Mouse (Mus musculus): ENCODE measurements around the gene H2afy.
A peak's percentile ranks its signal among the peaks of the same experiment; 100 is the strongest.
"Not testable (repeated sequence)": the region's sequence is repeated elsewhere in the genome, so short reads cannot be mapped to it uniquely, and the experiment has no call there.

H2afy gene

GRCm38 (mm10) chr13:56073186-56073585 lies 63.0 kb downstream of the H2afy start:
- DNase-seq (ENCODE audit: low spot score in 2 of 2) = no peak

DNA sequence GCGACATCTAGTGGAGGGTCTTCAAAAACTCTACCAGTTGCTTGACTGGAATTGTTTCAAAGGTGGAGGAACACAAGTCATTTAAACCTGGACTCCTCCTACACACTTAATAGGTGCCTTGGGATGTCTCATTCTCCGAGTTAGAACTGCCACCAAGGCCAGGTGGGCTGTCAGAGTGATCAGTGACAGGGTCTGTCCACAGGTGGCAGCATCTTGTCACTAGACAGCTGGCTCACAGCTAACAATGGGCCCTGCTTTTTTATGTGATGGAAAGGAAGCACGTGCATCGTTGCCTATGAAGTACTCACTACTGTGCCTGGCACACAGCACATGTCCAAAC lies 63.9 kb downstream of the H2afy start:
- DNase-seq (ENCODE audit: low spot score in 2 of 2) = no peak

DNA sequence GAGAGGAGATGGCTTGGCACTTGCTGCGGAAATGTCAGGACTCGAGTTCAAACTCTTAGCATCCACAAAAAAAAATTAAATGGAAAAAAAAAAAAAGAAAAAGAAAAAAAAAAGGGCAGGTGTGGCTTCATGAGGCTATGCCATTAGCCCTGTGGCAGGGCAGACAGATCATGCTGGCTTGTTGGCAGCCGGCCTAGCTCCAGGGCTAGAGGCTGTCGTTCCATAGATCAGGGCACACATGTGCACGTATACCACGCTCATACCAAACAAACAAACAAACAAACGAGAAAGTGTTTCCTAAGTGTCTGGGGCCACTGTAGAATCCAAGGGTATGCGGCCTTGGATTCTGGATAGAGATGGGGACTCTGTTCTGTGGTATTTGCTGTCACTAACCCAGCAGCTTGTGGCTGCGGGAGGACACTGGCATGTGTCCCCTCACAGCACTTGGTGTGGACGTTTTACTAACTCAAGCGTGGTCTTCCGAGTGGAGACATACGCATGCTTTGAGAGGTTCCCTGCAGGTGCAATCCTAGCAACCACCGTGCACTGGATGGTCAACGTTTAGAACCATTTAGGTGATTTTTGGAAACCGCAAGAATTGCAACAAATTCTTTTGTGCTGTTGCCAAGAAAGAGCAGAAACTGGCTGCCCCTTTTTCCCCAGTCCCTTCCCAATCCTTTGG lies 64.4 kb downstream of the H2afy start:
- DNase-seq (ENCODE audit: low spot score in 2 of 2) = peak in 1 of 2 experiments; percentile 64

GRCm38 (mm10) chr13:56069643-56070042 lies 66.5 kb downstream of the H2afy start:
- DNase-seq (ENCODE audit: low spot score in 2 of 2) = no peak

DNA sequence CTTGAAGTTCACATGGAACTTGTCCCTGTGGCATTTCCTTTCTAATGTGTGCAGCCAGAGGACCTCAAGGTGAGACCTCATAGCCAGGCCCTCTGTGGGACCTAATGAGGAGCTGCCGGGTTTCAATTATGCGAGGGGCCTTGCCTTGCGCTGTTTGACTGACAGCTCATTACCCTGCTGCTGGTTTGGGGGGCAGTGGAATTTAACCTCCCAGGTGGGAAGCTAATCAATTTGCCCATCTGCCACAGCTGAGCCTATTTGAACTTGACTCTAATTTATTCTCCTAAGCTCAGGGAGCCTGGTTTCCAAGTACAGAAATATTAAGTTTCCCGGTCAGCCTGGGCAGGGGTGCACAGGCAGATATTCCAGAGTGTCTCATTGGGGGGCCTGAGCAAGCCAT lies 67.6 kb downstream of the H2afy start:
- no peak for DNase-seq (ENCODE audit: low spot score in 2 of 2)

DNA sequence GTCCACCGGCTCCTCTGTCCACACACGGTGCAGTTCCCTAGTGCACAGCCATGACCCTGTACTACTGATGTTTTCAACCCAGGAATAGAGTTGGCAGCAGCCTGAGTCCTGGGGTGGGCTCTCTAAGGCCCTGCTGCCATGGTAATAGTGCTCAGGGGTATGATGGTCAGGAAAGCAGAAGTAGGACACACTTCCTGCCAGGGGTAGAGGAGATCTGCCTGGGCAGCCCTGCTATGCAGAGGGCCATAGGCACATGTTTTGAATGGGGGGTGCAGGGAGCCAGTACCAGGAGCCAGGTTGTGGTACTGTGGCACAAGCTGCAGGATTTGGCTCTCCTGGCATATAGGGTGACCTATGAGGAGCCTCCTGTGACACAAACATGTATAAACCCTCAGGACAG lies 69.3 kb downstream of the H2afy start:
- no peak for DNase-seq (ENCODE audit: low spot score in 2 of 2)

- no peak for DNase-seq (ENCODE audit: low spot score in 2 of 2)
These were observed 70.0 kb downstream of the H2afy start for GRCm38 (mm10) chr13:56066152-56066551.

- no peak for DNase-seq (ENCODE audit: low spot score in 2 of 2)
These were observed 78.4 kb downstream of the H2afy start for GRCm38 (mm10) chr13:56057761-56058160.

- DNase-seq (ENCODE audit: low spot score in 2 of 2) = no peak
These were observed 80.4 kb downstream of the H2afy start for GRCm38 (mm10) chr13:56055720-56056119.

- DNase-seq (ENCODE audit: low spot score in 2 of 2) = no peak
These were observed 82.1 kb downstream of the H2afy start for GRCm38 (mm10) chr13:56054089-56054488.

DNA sequence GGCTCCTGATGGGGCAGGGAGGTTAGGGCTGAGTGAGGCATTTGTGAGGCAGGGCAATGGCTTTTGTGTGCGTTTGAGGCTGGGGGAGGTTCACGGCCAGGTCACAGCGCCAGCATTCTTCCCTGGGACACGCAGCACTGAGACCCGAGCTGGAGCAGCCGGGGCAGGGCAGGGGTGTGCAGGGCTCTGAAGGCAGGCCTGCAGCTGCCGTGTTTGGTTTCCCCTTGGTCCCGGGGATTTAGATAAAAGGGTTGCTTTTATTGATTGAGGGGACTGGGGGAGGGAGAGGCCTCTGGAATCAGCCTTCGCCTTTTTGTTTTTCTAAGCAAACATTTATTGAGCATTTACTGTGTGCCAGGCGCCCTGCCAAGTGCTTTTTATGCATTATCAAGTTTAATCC lies 83.4 kb downstream of the H2afy start:
- DNase-seq (ENCODE audit: low spot score in 2 of 2) = no peak

DNA sequence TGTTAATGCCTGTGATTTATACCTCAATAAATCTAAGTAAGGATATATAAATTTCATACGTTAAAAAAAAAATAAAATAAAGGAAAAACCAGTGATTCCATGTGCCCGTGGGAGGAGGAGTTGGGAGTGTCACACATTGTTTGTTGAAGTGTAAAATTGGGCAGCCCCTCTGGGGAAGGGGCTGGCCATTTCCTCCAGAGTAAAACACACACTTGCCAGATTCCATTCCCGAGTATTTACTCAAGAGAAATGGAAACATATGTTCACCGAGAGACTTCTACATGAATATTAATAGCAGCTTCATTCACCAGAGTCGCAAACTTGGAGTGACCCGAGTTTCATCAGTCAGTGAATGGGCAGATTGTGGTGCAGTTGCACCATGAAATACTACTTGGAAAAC lies 85.9 kb downstream of the H2afy start:
- DNase-seq (ENCODE audit: low spot score in 2 of 2) = no peak

GRCm38 (mm10) chr13:56042221-56042620 lies 93.9 kb downstream of the H2afy start:
- DNase-seq (ENCODE audit: low spot score in 2 of 2) = no peak

DNA sequence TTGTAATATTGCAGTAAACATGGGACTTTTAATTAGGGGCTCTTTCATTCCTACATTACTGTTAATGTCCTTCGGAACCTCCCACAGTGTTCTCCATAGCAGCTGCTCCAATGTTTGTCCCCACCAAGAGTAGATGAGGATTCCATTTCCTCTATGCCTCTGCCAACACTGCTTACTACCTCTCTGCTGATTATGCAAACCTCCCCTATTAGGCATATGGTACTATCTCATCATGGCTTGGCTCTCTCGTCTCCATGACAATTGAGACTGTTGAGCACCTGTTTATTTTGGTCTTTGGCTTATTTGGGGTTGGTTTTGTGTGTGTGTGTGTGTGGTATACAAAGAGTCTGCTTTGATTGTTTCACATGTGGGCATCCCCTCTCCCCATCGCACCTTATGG lies 95.5 kb downstream of the H2afy start:
- DNase-seq (ENCODE audit: low spot score in 2 of 2) = no peak

- no peak for DNase-seq (ENCODE audit: low spot score in 2 of 2)
These were observed 96.4 kb downstream of the H2afy start for GRCm38 (mm10) chr13:56039610-56040371.

GRCm38 (mm10) chr13:56029006-56029405 lies 107.2 kb downstream of the H2afy start:
- DNase-seq (ENCODE audit: low spot score in 2 of 2) = no peak

DNA sequence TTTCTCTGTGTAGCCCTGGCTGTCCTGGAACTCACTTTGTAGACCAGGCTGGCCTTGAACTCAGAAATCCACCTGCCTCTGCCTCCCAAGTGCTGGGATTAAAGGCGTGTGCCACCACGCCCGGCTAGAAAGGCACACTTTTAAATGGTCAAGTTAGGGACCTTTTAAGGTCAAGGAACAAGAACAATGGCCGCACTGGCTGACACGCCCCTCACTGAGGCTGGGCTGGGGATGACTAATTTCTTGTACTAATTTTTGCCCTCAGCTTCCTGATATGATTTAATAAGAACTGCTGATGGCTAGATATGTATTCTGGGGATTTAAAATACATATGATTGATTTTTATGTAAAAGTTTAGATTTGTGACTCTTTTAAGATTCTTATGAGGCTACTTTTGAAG lies 108.2 kb downstream of the H2afy start:
- not testable (repeated sequence) for DNase-seq (ENCODE audit: low spot score in 2 of 2)

- no peak for DNase-seq (ENCODE audit: low spot score in 2 of 2)
These were observed 109.5 kb downstream of the H2afy start for GRCm38 (mm10) chr13:56026623-56027022.

- no peak for DNase-seq (ENCODE audit: low spot score in 2 of 2)
These were observed 110.1 kb downstream of the H2afy start for GRCm38 (mm10) chr13:56026026-56026425.

- no peak for DNase-seq (ENCODE audit: low spot score in 2 of 2)
These were observed 111.1 kb downstream of the H2afy start for GRCm38 (mm10) chr13:56025027-56025410.

GRCm38 (mm10) chr13:56024410-56025026 lies 111.6 kb downstream of the H2afy start:
- no peak for DNase-seq (ENCODE audit: low spot score in 2 of 2)

Measured in right cerebral cortex, postnatal 10 days (tissue).